Mouse (Mus musculus) heart, adult 2 months (tissue): ENCODE results near the gene Fyn. TPM values are rescaled to one million over a fixed set of nuclear protein-coding genes. Genes with fewer than 3 reads are reported as not detected.
A peak's percentile ranks its signal among the peaks of the same experiment; 100 is the strongest.

Experiments used
- DNase-seq, 2 experiments: peaks; one replicate each; pipeline ENCODE4 v3.0.0; 2021
- H3K27ac ChIP-seq: fragments of 200-600 bp; 2 replicates; pipeline ENCODE4 v1.8.1; 2022
- H3K27me3 ChIP-seq: fragments of 200-500 bp; 2 replicates; pipeline ENCODE4 v1.6.1; 2012; ENCODE audit warnings: mild to moderate bottlenecking, low read length, inconsistent platforms, mixed read lengths; ENCODE audit not compliant: control insufficient read depth, insufficient read depth
- H3K36me3 ChIP-seq: fragments of 200-500 bp; 2 replicates; pipeline ENCODE4 v1.6.1; 2012; ENCODE audit warnings: low read length, inconsistent platforms; ENCODE audit not compliant: control insufficient read depth, insufficient read depth
- H3K4me1 ChIP-seq: fragments of 200-500 bp; 2 replicates; pipeline ENCODE4 v1.6.1; 2011; ENCODE audit warnings: low read length; ENCODE audit not compliant: control insufficient read depth, insufficient read depth
- H3K4me3 ChIP-seq: fragments of 200-600 bp; 2 replicates; pipeline ENCODE4 v1.8.1; 2022
- H3K79me2 ChIP-seq: fragments of 200-500 bp; replicated peaks from 2 replicates; pipeline ENCODE4 v1.6.1; 2012; ENCODE audit warnings: mild to moderate bottlenecking, inconsistent platforms, low read length, moderate library complexity, mixed read lengths; ENCODE audit not compliant: control insufficient read depth, insufficient read depth
- H3K9ac ChIP-seq: fragments of 200-500 bp; 2 replicates; pipeline ENCODE4 v1.6.1; 2012; ENCODE audit warnings: low read depth, mild to moderate bottlenecking, control low read depth, inconsistent platforms, low read length, mixed read lengths
- CTCF ChIP-seq: fragments of 200-600 bp; IDR thresholded peaks from 2 replicates; pipeline ENCODE4 v1.8.1; 2022; ENCODE audit warnings: antibody characterized with exemption, mild to moderate bottlenecking, moderate library complexity
- EP300 ChIP-seq: fragments of 200-500 bp; IDR thresholded peaks from 2 replicates; pipeline ENCODE4 v1.6.1; 2011; ENCODE audit warnings: low read depth, low read length, control low read depth; ENCODE audit not compliant: insufficient read depth
- POLR2A ChIP-seq: fragments of 200-500 bp; IDR thresholded peaks from 2 replicates; pipeline ENCODE4 v1.6.1; 2011; ENCODE audit warnings: mild to moderate bottlenecking, low read depth, low read length, control low read depth; ENCODE audit not compliant: insufficient read depth
- WGBS: fragments of 180-500 bp; shearing (Covaris S2); methylation state at CpG from one replicate; pipeline ENCODE4 v1.1.7; 2018; 5-methylcytosine and 5-hydroxymethylcytosine counted together
- intact Hi-C: fragments of 180-260 bp; cut with DNase I; formaldehyde crosslinking; loops from one replicate; pipeline ENCODE4 v1.15.1; 2025
- polyA plus RNA-seq: library from polyadenylated mRNA; depleted of rRNA; stranded (reverse); fragments of >200 nt; gene quantifications from 2 replicates; pipeline ENCODE4 v1.2.3, GENCODE M21; 2012
- total RNA-seq, 2 experiments: library from RNA; stranded (reverse); gene quantifications; 2 replicates each; pipeline ENCODE4 v1.2.3; 2021

Fyn gene
- total and polyA plus RNA-seq, 3 experiments, result 23.2 to 29.7 (median 26.1) TPM

GRCm38 (mm10) chr10:39415586-39415985, 46.9 kb downstream of the Fyn start:
- intact Hi-C loops, result loop anchor here (5.0 to 10.0 kb wide), 2 partner anchors 37 to 539 kb away; no protein-coding TSS in a partner anchor
- WGBS, result 32% methylated on average over 2 of the region's 2 CpGs
- no peak overlapping the region for H3K4me3 ChIP-seq
- no peak overlapping the region; the same call in 1 of the 2 replicates for H3K27ac ChIP-seq
- no peak overlapping the region for H3K9ac ChIP-seq
- H3K4me1 ChIP-seq, result peaks cover 38% of the 10 kb centered on the region
- DNase-seq, result peak in 1 of 2 experiments; percentile 55
- TF ChIP-seq EP300 (no peak), POLR2A (no peak), CTCF (no peak)
- H3K79me2 ChIP-seq, result peaks cover 4% of the 10 kb centered on the region
- peaks cover 12% of the 10 kb centered on the region for H3K36me3 ChIP-seq
- no peaks in the 10 kb centered on the region for H3K27me3 ChIP-seq

GRCm38 (mm10) chr10:39417611-39418010, 49.0 kb downstream of the Fyn start:
- no peak for DNase-seq
- H3K36me3 ChIP-seq, result peaks cover 12% of the 10 kb centered on the region
- TF ChIP-seq CTCF (peak; percentile 40), POLR2A (peak; percentile 38; the same call in 1 of the 2 replicates), EP300 (no peak)
- WGBS, result 11% methylated on average over 5 of the region's 5 CpGs
- H3K79me2 ChIP-seq, result peaks cover 4% of the 10 kb centered on the region
- H3K9ac ChIP-seq, result no peak overlapping the region
- intact Hi-C loops, result loop anchor here (2.0 to 10.0 kb wide), 3 partner anchors 35 to 537 kb away; partner anchors contain the start of gene Fyn
- no peaks in the 10 kb centered on the region for H3K27me3 ChIP-seq
- peaks cover 40% of the 10 kb centered on the region for H3K4me1 ChIP-seq
- no peak overlapping the region for H3K4me3 ChIP-seq
- peak overlapping the region; percentile 47 for H3K27ac ChIP-seq

GRCm38 (mm10) chr10:39418395-39418794, 49.7 kb downstream of the Fyn start:
- no peak for DNase-seq
- Histone ChIP-seq H3K4me3 (no peak overlapping the region), H3K27me3 (no peaks in the 10 kb centered on the region), H3K27ac (peak overlapping the region; percentile 47), H3K9ac (no peak overlapping the region), H3K4me1 (peaks cover 34% of the 10 kb centered on the region), H3K79me2 (peaks cover 4% of the 10 kb centered on the region), H3K36me3 (peaks cover 12% of the 10 kb centered on the region)
- intact Hi-C loops, result loop anchor here (2.0 to 10.0 kb wide), 3 partner anchors 34 to 536 kb away; partner anchors contain the start of gene Fyn
- 39% methylated on average over 7 of the region's 7 CpGs for WGBS
- no peak for TF ChIP-seq CTCF
- no peak for TF ChIP-seq EP300
- no peak for TF ChIP-seq POLR2A

GRCm38 (mm10) chr10:39420842-39421617, 52.4 kb downstream of the Fyn start:
- Histone ChIP-seq H3K4me3 (no peak overlapping the region), H3K79me2 (peaks cover 4% of the 10 kb centered on the region), H3K27ac (peak overlapping the region; percentile 67), H3K36me3 (peaks cover 9% of the 10 kb centered on the region), H3K4me1 (peaks cover 26% of the 10 kb centered on the region), H3K27me3 (no peaks in the 10 kb centered on the region), H3K9ac (no peak overlapping the region)
- peak; percentile 44 to 56 for DNase-seq
- TF ChIP-seq CTCF, result no peak
- TF ChIP-seq POLR2A, result no peak
- no peak for TF ChIP-seq EP300
- intact Hi-C loops, result loop anchor here (2.0 kb wide), 1 partner anchor 14 kb away; no protein-coding TSS in a partner anchor
- 34% methylated on average over 9 of the region's 9 CpGs for WGBS

- H3K4me1 ChIP-seq, result peaks cover 21% of the 10 kb centered on the region
- no peaks in the 10 kb centered on the region for H3K27me3 ChIP-seq
- peaks cover 4% of the 10 kb centered on the region; the same call in 1 of the 2 replicates for H3K79me2 ChIP-seq
- H3K27ac ChIP-seq, result peak overlapping the region; percentile 67
- intact Hi-C loops, result loop anchor here (2.0 kb wide), 1 partner anchor 15 kb away; no protein-coding TSS in a partner anchor
- no peak overlapping the region for H3K4me3 ChIP-seq
- H3K36me3 ChIP-seq, result peaks cover 5% of the 10 kb centered on the region
- TF ChIP-seq POLR2A, result no peak
- 71% methylated on average over 9 of the region's 9 CpGs for WGBS
- no peak overlapping the region for H3K9ac ChIP-seq
- no peak for DNase-seq
These were observed 53.1 kb downstream of the Fyn start for GRCm38 (mm10) chr10:39421772-39422171.

- Histone ChIP-seq H3K4me1 (peaks cover 14% of the 10 kb centered on the region), H3K27ac (no peak overlapping the region), H3K9ac (no peak overlapping the region), H3K79me2 (peaks cover 4% of the 10 kb centered on the region; the same call in 1 of the 2 replicates), H3K27me3 (no peaks in the 10 kb centered on the region), H3K36me3 (peaks cover 4% of the 10 kb centered on the region), H3K4me3 (no peak overlapping the region)
- TF ChIP-seq CTCF, result no peak
- TF ChIP-seq POLR2A, result no peak
- TF ChIP-seq EP300, result no peak
- WGBS, result 97% methylated on average over 3 of the region's 3 CpGs
- intact Hi-C loops, result no loop called here
- DNase-seq, result no peak
These were observed 56.0 kb downstream of the Fyn start for GRCm38 (mm10) chr10:39424643-39425042.
